Mouse (Mus musculus) left cerebral cortex, postnatal 10 days (tissue): ENCODE measurements around the gene Atl2. TPM values are rescaled to one million over a fixed set of nuclear protein-coding genes. Genes with fewer than 3 reads are reported as not detected.

Experiments
- total RNA-seq, 2 experiments: library from RNA; stranded (reverse); gene quantifications; 2 replicates each; pipeline ENCODE4 v1.2.3; 2021

The Atl2 gene
- total RNA-seq, 2 experiments from 2014 or later, result 66.6 to 71.3 TPM

Other genes with a start within 250 kb of the Atl2 start
- 1 to 10 TPM; 3.9 to 4.1 TPM for gene Cyp1b1, start 181.1 kb downstream of the Atl2 start, total RNA-seq
- 10 to 100 TPM; 62.6 to 67.3 TPM for gene Hnrnpll, start 166.2 kb upstream of the Atl2 start, total RNA-seq
- gene Galm, start 231.3 kb upstream of the Atl2 start, total RNA-seq, result 1 to 10 TPM; 1.7 to 2.4 TPM